Mouse (Mus musculus): ENCODE results near the gene Morn5. TPM values are rescaled to one million over a fixed set of nuclear protein-coding genes. Genes with fewer than 3 reads are reported as not detected.

The Morn5 gene
- polyA plus RNA-seq, 1 experiment from 2014 or later, result not detected

- H3K4me1 ChIP-seq (replicated peaks; ENCODE audit: control insufficient read depth, insufficient read depth), result no peaks in the 10 kb centered on the region
- H3K27ac ChIP-seq (replicated peaks), result no peak overlapping the region
- no peaks in the 10 kb centered on the region for H3K27me3 ChIP-seq (ENCODE audit: control insufficient read depth, insufficient read depth, low read length)
- WGBS, result 80% methylated on average over 5 of the region's 5 CpGs
- ATAC-seq (ENCODE audit: low FRiP score, low TSS enrichment) (no peak), DNase-seq (ENCODE audit: low spot score) (no peak)
- no peak overlapping the region for H3K4me2 ChIP-seq (replicated peaks; ENCODE audit: low read depth)
- no peaks in the 10 kb centered on the region for H3K36me3 ChIP-seq (ENCODE audit: control insufficient read depth, insufficient read depth, low read length)
- TF ChIP-seq EP300 (optimal IDR thresholded peaks at IDR 0.05) (no peak), CTCF (IDR thresholded peaks at IDR 0.05; ENCODE audit: low read depth) (no peak)
- no peak overlapping the region for H3K4me3 ChIP-seq (ENCODE audit: low read depth, low read length)
- H3K9me3 ChIP-seq (ENCODE audit: control insufficient read depth, low read length), result no peaks in the 10 kb centered on the region
- no peak overlapping the region for H3K9ac ChIP-seq (ENCODE audit: low read length)
Measured at GRCm38 (mm10) chr2:36075210-36075609, 26.0 kb downstream of the Morn5 start.

- Histone ChIP-seq H3K9ac (ENCODE audit: low read length) (no peak overlapping the region), H3K9me3 (ENCODE audit: control insufficient read depth, low read length) (no peaks in the 10 kb centered on the region), H3K27me3 (ENCODE audit: control insufficient read depth, insufficient read depth, low read length) (no peaks in the 10 kb centered on the region), H3K27ac (replicated peaks) (no peak overlapping the region), H3K4me1 (replicated peaks; ENCODE audit: control insufficient read depth, insufficient read depth) (no peaks in the 10 kb centered on the region), H3K4me2 (replicated peaks; ENCODE audit: low read depth) (no peak overlapping the region), H3K4me3 (ENCODE audit: low read depth, low read length) (no peak overlapping the region), H3K36me3 (ENCODE audit: control insufficient read depth, insufficient read depth, low read length) (no peaks in the 10 kb centered on the region)
- TF ChIP-seq CTCF (IDR thresholded peaks at IDR 0.05; ENCODE audit: low read depth) (no peak), EP300 (optimal IDR thresholded peaks at IDR 0.05) (no peak)
- ATAC-seq (ENCODE audit: low FRiP score, low TSS enrichment), result no peak
- WGBS, result 14% methylated on average over 11 of the region's 11 CpGs
- DNase-seq (ENCODE audit: low spot score), result no peak
Measured at GRCm38 (mm10) chr2:36077160-36077761, 28.0 kb downstream of the Morn5 start.

- H3K27me3 ChIP-seq (ENCODE audit: control insufficient read depth, insufficient read depth, low read length), result no peaks in the 10 kb centered on the region
- DNase-seq (ENCODE audit: low spot score) (peak; percentile 31), ATAC-seq (ENCODE audit: low FRiP score, low TSS enrichment) (peak; percentile 59; the same call in 1 of the 2 replicates)
- H3K9me3 ChIP-seq (ENCODE audit: control insufficient read depth, low read length), result no peaks in the 10 kb centered on the region
- no peak overlapping the region for H3K4me2 ChIP-seq (replicated peaks; ENCODE audit: low read depth)
- no peak overlapping the region for H3K9ac ChIP-seq (ENCODE audit: low read length)
- TF ChIP-seq EP300 (optimal IDR thresholded peaks at IDR 0.05), result no peak
- no peak for TF ChIP-seq CTCF (IDR thresholded peaks at IDR 0.05; ENCODE audit: low read depth)
- H3K4me3 ChIP-seq (ENCODE audit: low read depth, low read length), result no peak overlapping the region
- WGBS, result 10% methylated on average over 9 of the region's 9 CpGs
- no peaks in the 10 kb centered on the region for H3K4me1 ChIP-seq (replicated peaks; ENCODE audit: control insufficient read depth, insufficient read depth)
- H3K27ac ChIP-seq (replicated peaks), result no peak overlapping the region
- no peaks in the 10 kb centered on the region for H3K36me3 ChIP-seq (ENCODE audit: control insufficient read depth, insufficient read depth, low read length)
Measured at GRCm38 (mm10) chr2:36081446-36081845, 32.2 kb downstream of the Morn5 start.

- no peak overlapping the region for H3K27ac ChIP-seq (replicated peaks)
- H3K4me3 ChIP-seq (ENCODE audit: low read depth, low read length), result no peak overlapping the region
- ATAC-seq (ENCODE audit: low FRiP score, low TSS enrichment), result no peak
- TF ChIP-seq CTCF (IDR thresholded peaks at IDR 0.05; ENCODE audit: low read depth) (no peak), EP300 (optimal IDR thresholded peaks at IDR 0.05) (no peak)
- H3K36me3 ChIP-seq (ENCODE audit: control insufficient read depth, insufficient read depth, low read length), result no peaks in the 10 kb centered on the region
- DNase-seq (ENCODE audit: low spot score), result no peak
- H3K9ac ChIP-seq (ENCODE audit: low read length), result no peak overlapping the region
- 83% methylated on average over 9 of the region's 9 CpGs for WGBS
- H3K4me2 ChIP-seq (replicated peaks; ENCODE audit: low read depth), result no peak overlapping the region
- no peaks in the 10 kb centered on the region for H3K4me1 ChIP-seq (replicated peaks; ENCODE audit: control insufficient read depth, insufficient read depth)
- 0 out of 2 replicates have a peak, but pooled peaks cover 2% of the 10 kb centered on the region for H3K27me3 ChIP-seq (ENCODE audit: control insufficient read depth, insufficient read depth, low read length)
- H3K9me3 ChIP-seq (ENCODE audit: control insufficient read depth, low read length), result no peaks in the 10 kb centered on the region
Measured at GRCm38 (mm10) chr2:36082802-36083580, 33.7 kb downstream of the Morn5 start.

- no peak for TF ChIP-seq EP300 (optimal IDR thresholded peaks at IDR 0.05)
- no peak for TF ChIP-seq CTCF (IDR thresholded peaks at IDR 0.05; ENCODE audit: low read depth)
- H3K4me3 ChIP-seq (ENCODE audit: low read depth, low read length), result no peak overlapping the region
- H3K9ac ChIP-seq (ENCODE audit: low read length), result no peak overlapping the region
- no peak overlapping the region for H3K27ac ChIP-seq (replicated peaks)
- H3K9me3 ChIP-seq (ENCODE audit: control insufficient read depth, low read length), result no peaks in the 10 kb centered on the region
- H3K4me2 ChIP-seq (replicated peaks; ENCODE audit: low read depth), result no peak overlapping the region
- no peaks in the 10 kb centered on the region for H3K36me3 ChIP-seq (ENCODE audit: control insufficient read depth, insufficient read depth, low read length)
- ATAC-seq (ENCODE audit: low FRiP score, low TSS enrichment) (no peak), DNase-seq (ENCODE audit: low spot score) (no peak)
- WGBS, result 100% methylated on average over 1 of the region's 1 CpGs
- H3K27me3 ChIP-seq (ENCODE audit: control insufficient read depth, insufficient read depth, low read length), result peaks cover 2% of the 10 kb centered on the region; the same call in 1 of the 2 replicates
- no peaks in the 10 kb centered on the region for H3K4me1 ChIP-seq (replicated peaks; ENCODE audit: control insufficient read depth, insufficient read depth)
Measured at GRCm38 (mm10) chr2:36085041-36085440, 35.8 kb downstream of the Morn5 start.

GRCm38 (mm10) chr2:36089190-36089589, 39.9 kb downstream of the Morn5 start:
- H3K27me3 ChIP-seq (ENCODE audit: control insufficient read depth, insufficient read depth, low read length), result peaks cover 20% of the 10 kb centered on the region; the same call in 1 of the 2 replicates

More at GRCm38 (mm10) chr2:36089190-36089589, 39.9 kb downstream of the Morn5 start:
- Histone ChIP-seq H3K36me3 (ENCODE audit: control insufficient read depth, insufficient read depth, low read length) (no peaks in the 10 kb centered on the region), H3K4me3 (ENCODE audit: low read depth, low read length) (no peak overlapping the region), H3K9me3 (ENCODE audit: control insufficient read depth, low read length) (no peaks in the 10 kb centered on the region), H3K9ac (ENCODE audit: low read length) (no peak overlapping the region), H3K27ac (replicated peaks) (no peak overlapping the region), H3K4me1 (replicated peaks; ENCODE audit: control insufficient read depth, insufficient read depth) (0 out of 2 replicates have a peak, but pooled peaks cover 3% of the 10 kb centered on the region), H3K4me2 (replicated peaks; ENCODE audit: low read depth) (no peak overlapping the region)
- DNase-seq (ENCODE audit: low spot score) (no peak), ATAC-seq (ENCODE audit: low FRiP score, low TSS enrichment) (no peak)
- 44% methylated on average over 3 of the region's 3 CpGs for WGBS
- TF ChIP-seq EP300 (optimal IDR thresholded peaks at IDR 0.05) (no peak), CTCF (IDR thresholded peaks at IDR 0.05; ENCODE audit: low read depth) (no peak)
